Mouse (Mus musculus): Measurements from ENCODE around the gene Glt8d2. TPM values are rescaled to one million over a fixed set of nuclear protein-coding genes. Genes with fewer than 3 reads are reported as not detected.

The Glt8d2 gene
- polyA plus RNA-seq, 1 experiment from 2014 or later, result 1.5 TPM

DNA sequence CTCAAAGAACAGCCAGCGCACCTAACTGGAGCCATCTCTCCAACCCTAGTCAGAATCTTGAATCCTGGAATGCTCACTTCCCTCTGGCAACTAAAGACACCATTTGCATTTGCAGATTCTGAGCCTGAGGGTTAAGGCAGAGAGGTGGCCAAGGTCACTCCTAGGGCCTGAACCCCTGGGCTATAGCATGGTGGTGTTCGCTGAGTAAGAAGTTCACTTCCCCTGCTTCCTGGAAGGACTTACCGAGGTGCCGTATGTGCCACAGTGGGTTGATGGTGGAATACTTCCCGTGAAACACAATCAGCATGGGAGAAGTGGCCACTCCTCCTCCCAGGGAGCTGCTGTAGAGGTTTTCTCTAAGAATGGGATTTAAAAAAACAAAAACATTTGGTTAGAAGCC is 37.8 kb downstream of the Glt8d2 start:
- no peaks in the 10 kb centered on the region for H3K9me3 ChIP-seq (replicated peaks; ENCODE audit: low read length)
- 71% methylated on average over 5 of the region's 5 CpGs for WGBS
- ATAC-seq (replicated peaks; ENCODE audit: low FRiP score, low read depth), result 0 out of 2 replicates have a peak, but pooled peaks have one; percentile 29

GRCm38 (mm10) chr10:82651221-82651620 is 39.2 kb downstream of the Glt8d2 start:
- Histone ChIP-seq H3K4me1 (replicated peaks; ENCODE audit: insufficient read depth, low read length) (no peaks in the 10 kb centered on the region), H3K36me3 (ENCODE audit: insufficient read depth, low read length) (peaks cover 12% of the 10 kb centered on the region; the same call in 1 of the 2 replicates), H3K4me3 (replicated peaks; ENCODE audit: low read depth, low read length) (no peak overlapping the region), H3K27me3 (ENCODE audit: insufficient read depth, low read length) (no peaks in the 10 kb centered on the region), H3K27ac (no peak overlapping the region), H3K4me2 (ENCODE audit: low read length) (no peak overlapping the region), H3K9ac (ENCODE audit: low read depth, low read length) (no peak overlapping the region), H3K9me3 (replicated peaks; ENCODE audit: low read length) (no peaks in the 10 kb centered on the region)
- no peak for TF ChIP-seq CTCF (IDR thresholded peaks at IDR 0.05; ENCODE audit: low read depth)
- DNase-seq (ENCODE audit: low spot score), result no peak
- ATAC-seq (replicated peaks; ENCODE audit: low FRiP score, low read depth), result no peak
- 80% methylated on average over 5 of the region's 5 CpGs for WGBS

More for the DNA sequence above, 37.8 kb downstream of the Glt8d2 start:
- TF ChIP-seq CTCF (IDR thresholded peaks at IDR 0.05; ENCODE audit: low read depth), result no peak
- peaks cover 7% of the 10 kb centered on the region; the same call in 1 of the 2 replicates for H3K36me3 ChIP-seq (ENCODE audit: insufficient read depth, low read length)
- H3K9ac ChIP-seq (ENCODE audit: low read depth, low read length), result no peak overlapping the region
- no peak for DNase-seq (ENCODE audit: low spot score)
- no peaks in the 10 kb centered on the region for H3K4me1 ChIP-seq (replicated peaks; ENCODE audit: insufficient read depth, low read length)
- H3K4me3 ChIP-seq (replicated peaks; ENCODE audit: low read depth, low read length), result no peak overlapping the region
- H3K27ac ChIP-seq, result no peak overlapping the region
- H3K27me3 ChIP-seq (ENCODE audit: insufficient read depth, low read length), result no peaks in the 10 kb centered on the region
- no peak overlapping the region for H3K4me2 ChIP-seq (ENCODE audit: low read length)

- DNase-seq (ENCODE audit: low spot score), result no peak
- Histone ChIP-seq H3K27me3 (ENCODE audit: insufficient read depth, low read length) (no peaks in the 10 kb centered on the region), H3K4me3 (replicated peaks; ENCODE audit: low read depth, low read length) (no peak overlapping the region), H3K9me3 (replicated peaks; ENCODE audit: low read length) (no peaks in the 10 kb centered on the region), H3K4me2 (ENCODE audit: low read length) (no peak overlapping the region), H3K4me1 (replicated peaks; ENCODE audit: insufficient read depth, low read length) (no peaks in the 10 kb centered on the region), H3K9ac (ENCODE audit: low read depth, low read length) (no peak overlapping the region), H3K27ac (no peak overlapping the region), H3K36me3 (ENCODE audit: insufficient read depth, low read length) (peaks cover 41% of the 10 kb centered on the region; the same call in 1 of the 2 replicates)
- no peak for ATAC-seq (replicated peaks; ENCODE audit: low FRiP score, low read depth)
- TF ChIP-seq CTCF (IDR thresholded peaks at IDR 0.05; ENCODE audit: low read depth), result no peak
- WGBS, result 71% methylated on average over 17 of the region's 17 CpGs
These were observed 43.1 kb downstream of the Glt8d2 start for GRCm38 (mm10) chr10:82647205-82647811.

GRCm38 (mm10) chr10:82646083-82646482 is 44.4 kb downstream of the Glt8d2 start:
- WGBS, result 93% methylated on average over 8 of the region's 8 CpGs
- H3K4me2 ChIP-seq (ENCODE audit: low read length), result no peak overlapping the region
- no peak overlapping the region for H3K9ac ChIP-seq (ENCODE audit: low read depth, low read length)
- no peak overlapping the region for H3K27ac ChIP-seq
- no peaks in the 10 kb centered on the region for H3K9me3 ChIP-seq (replicated peaks; ENCODE audit: low read length)
- H3K4me3 ChIP-seq (replicated peaks; ENCODE audit: low read depth, low read length), result no peak overlapping the region
- H3K4me1 ChIP-seq (replicated peaks; ENCODE audit: insufficient read depth, low read length), result no peaks in the 10 kb centered on the region
- H3K27me3 ChIP-seq (ENCODE audit: insufficient read depth, low read length), result no peaks in the 10 kb centered on the region
- ATAC-seq (replicated peaks; ENCODE audit: low FRiP score, low read depth), result no peak
- TF ChIP-seq CTCF (IDR thresholded peaks at IDR 0.05; ENCODE audit: low read depth), result no peak
- peaks cover 49% of the 10 kb centered on the region for H3K36me3 ChIP-seq (ENCODE audit: insufficient read depth, low read length)
- no peak for DNase-seq (ENCODE audit: low spot score)

GRCm38 (mm10) chr10:82641481-82641880 is 49.0 kb downstream of the Glt8d2 start:
- H3K9me3 ChIP-seq (replicated peaks; ENCODE audit: low read length), result no peaks in the 10 kb centered on the region

GRCm38 (mm10) chr10:82639032-82639698 is 51.3 kb downstream of the Glt8d2 start:
- TF ChIP-seq CTCF (IDR thresholded peaks at IDR 0.05; ENCODE audit: low read depth), result no peak
- no peak for ATAC-seq (replicated peaks; ENCODE audit: low FRiP score, low read depth)
- Histone ChIP-seq H3K36me3 (ENCODE audit: insufficient read depth, low read length) (peaks cover 48% of the 10 kb centered on the region), H3K9ac (ENCODE audit: low read depth, low read length) (no peak overlapping the region), H3K4me1 (replicated peaks; ENCODE audit: insufficient read depth, low read length) (no peaks in the 10 kb centered on the region), H3K9me3 (replicated peaks; ENCODE audit: low read length) (no peaks in the 10 kb centered on the region), H3K4me3 (replicated peaks; ENCODE audit: low read depth, low read length) (no peak overlapping the region), H3K27me3 (ENCODE audit: insufficient read depth, low read length) (no peaks in the 10 kb centered on the region), H3K4me2 (ENCODE audit: low read length) (no peak overlapping the region), H3K27ac (no peak overlapping the region)
- WGBS, result 87% methylated on average over 8 of the region's 8 CpGs
- no peak for DNase-seq (ENCODE audit: low spot score)

More at GRCm38 (mm10) chr10:82641481-82641880, 49.0 kb downstream of the Glt8d2 start:
- peaks cover 68% of the 10 kb centered on the region for H3K36me3 ChIP-seq (ENCODE audit: insufficient read depth, low read length)
- no peak overlapping the region for H3K27ac ChIP-seq
- no peak for TF ChIP-seq CTCF (IDR thresholded peaks at IDR 0.05; ENCODE audit: low read depth)
- ATAC-seq (replicated peaks; ENCODE audit: low FRiP score, low read depth) (no peak), DNase-seq (ENCODE audit: low spot score) (no peak)
- H3K9ac ChIP-seq (ENCODE audit: low read depth, low read length), result no peak overlapping the region
- H3K27me3 ChIP-seq (ENCODE audit: insufficient read depth, low read length), result no peaks in the 10 kb centered on the region
- WGBS, result 94% methylated on average over 7 of the region's 9 CpGs
- H3K4me1 ChIP-seq (replicated peaks; ENCODE audit: insufficient read depth, low read length), result no peaks in the 10 kb centered on the region
- no peak overlapping the region for H3K4me2 ChIP-seq (ENCODE audit: low read length)
- H3K4me3 ChIP-seq (replicated peaks; ENCODE audit: low read depth, low read length), result no peak overlapping the region
